Comparison of ENCODE assay signal across 8 mouse cellular contexts in genomic region chr19:43753226-43753835, GRCm38 (mm10). TPM values are rescaled to one million over a fixed set of nuclear protein-coding genes. Genes with fewer than 3 reads are reported as not detected.
A peak's percentile ranks its signal among the peaks of the same experiment; 100 is the strongest.
DNase-seq lines count a peak whose midpoint lies in the region; ATAC-seq and TF ChIP-seq lines count a peak whose summit lies in the region.

No protein-coding gene starts in this region.

- DNase-seq in cerebellum, postnatal 36 days = peak; percentile 93
- DNase-seq in gastrocnemius, adult 18-20 months (ENCODE audit: low spot score) = peak; percentile 93
- peak; percentile 84 for DNase-seq in hindbrain, postnatal 0 days (ENCODE audit: low spot score)
- peak; percentile 85 to 86 for DNase-seq in left cerebral cortex, adult 18-20 months (ENCODE audit: low spot score in 2 of 2)
- DNase-seq in lung, postnatal 4 days = peak; percentile 93
- DNase-seq in right cerebral cortex, adult 2 months (ENCODE audit: low spot score in 2 of 2) = peak; percentile 87 to 89
- peak; percentile 75 for DNase-seq in urinary bladder, postnatal 10 days (ENCODE audit: low spot score)

- no peaks in the 10 kb centered on the region for H3K27me3 ChIP-seq in hindbrain, postnatal 0 days (ENCODE audit: insufficient read depth, low read length)

- H3K4me1 ChIP-seq in hindbrain, postnatal 0 days (ENCODE audit: insufficient read depth, low read length) = peaks cover 3% of the 10 kb centered on the region; the same call in 1 of the 2 replicates

- peak; percentile 75 for ATAC-seq in activated CD4-positive, CD25-positive, alpha-beta regulatory T cell, adult 4 months
- ATAC-seq in hindbrain, postnatal 0 days = peak; percentile 88

- peak overlapping the region; percentile 71 for H3K4me2 ChIP-seq in hindbrain, postnatal 0 days (ENCODE audit: low read depth, low read length)

- TF ChIP-seq CTCF in hindbrain, postnatal 0 days (IDR thresholded peaks at IDR 0.05; ENCODE audit: low read depth) = peak; percentile 82

- peaks cover 18% of the 10 kb centered on the region for H3K36me3 ChIP-seq in hindbrain, postnatal 0 days (ENCODE audit: insufficient read depth, low read length)

- H3K9ac ChIP-seq in hindbrain, postnatal 0 days (replicated peaks; ENCODE audit: low read length) = peak overlapping the region; percentile 75

- H3K27ac ChIP-seq in hindbrain, postnatal 0 days = peak overlapping the region; percentile 94

- H3K4me3 ChIP-seq in hindbrain, postnatal 0 days (ENCODE audit: low read length) = peak overlapping the region; percentile 72

- 3% methylated on average over 22 of the region's 24 CpGs for WGBS in hindbrain, postnatal 0 days

- no peaks in the 10 kb centered on the region for H3K9me3 ChIP-seq in hindbrain, postnatal 0 days (ENCODE audit: low read length)

RNA-seq across cellular contexts. Expression of gene Cox15, which starts 0.5 kb away (rescaled TPM):
- polyA plus RNA-seq in activated CD4-positive, CD25-positive, alpha-beta regulatory T cell, adult 4 months (2017; shearing (Covaris generic)) = 1 to 10 TPM; 6.6 to 8.1 TPM
- 10 to 100 TPM; 13.0 to 16.6 TPM for total RNA-seq in gastrocnemius, adult 18-20 months (2021)
- total RNA-seq in hindbrain, postnatal 0 days (2014; rRNA removed) = 22.5 and 25.7 TPM in 2 replicates
- polyA plus RNA-seq in hindbrain, postnatal 0 days (2015; fragmentation: Nextera tagmentation; extraction: Ambion mirVana) = 8.6 and 11.0 TPM in 2 replicates
- total RNA-seq in left cerebral cortex, adult 18-20 months (2021) = 10 to 100 TPM; 14.9 to 17.8 TPM

RNA-seq across cellular contexts. Expression of gene Cutc, which starts 0.5 kb away (rescaled TPM):
- polyA plus RNA-seq in activated CD4-positive, CD25-positive, alpha-beta regulatory T cell, adult 4 months (2017; shearing (Covaris generic)) = 10 to 100 TPM; 12.3 to 19.9 TPM
- total RNA-seq in gastrocnemius, adult 18-20 months (2021) = 10 to 100 TPM; 17.8 to 18.1 TPM
- 1.5 and 3.1 TPM in 2 replicates for total RNA-seq in hindbrain, postnatal 0 days (2014; rRNA removed)
- 9.1 and 9.3 TPM in 2 replicates for polyA plus RNA-seq in hindbrain, postnatal 0 days (2015; fragmentation: Nextera tagmentation; extraction: Ambion mirVana)
- total RNA-seq in left cerebral cortex, adult 18-20 months (2021) = 1 to 10 TPM; 5.1 to 6.7 TPM

RNA-seq across cellular contexts. Expression of gene Abcc2, which starts 28.7 kb away (rescaled TPM):
- polyA plus RNA-seq in activated CD4-positive, CD25-positive, alpha-beta regulatory T cell, adult 4 months (2017; shearing (Covaris generic)) = not detected
- total RNA-seq in gastrocnemius, adult 18-20 months (2021) = under 1 TPM; 0.07 to 0.16 TPM
- 0.05 and 0.32 TPM in 2 replicates for total RNA-seq in hindbrain, postnatal 0 days (2014; rRNA removed)
- 0.08 and 0.10 TPM in 2 replicates for polyA plus RNA-seq in hindbrain, postnatal 0 days (2015; fragmentation: Nextera tagmentation; extraction: Ambion mirVana)
- total RNA-seq in left cerebral cortex, adult 18-20 months (2021) = under 1 TPM; 0.05 TPM

Comparison
In these comparisons a context has a peak if more than half of its experiments do, and no peak if none do; other contexts are left out.
1. Peak in every context shown above with its lines: DNase-seq, ATAC-seq, H3K4me3 ChIP-seq and H3K27ac ChIP-seq.